Mouse (Mus musculus): Measurements from ENCODE around the gene Runx2. TPM values are rescaled to one million over a fixed set of nuclear protein-coding genes. Genes with fewer than 3 reads are reported as not detected.

The Runx2 gene
- total and polyA plus RNA-seq, 2 experiments from 2014 or later, result 0.59 to 1.8 TPM

DNA sequence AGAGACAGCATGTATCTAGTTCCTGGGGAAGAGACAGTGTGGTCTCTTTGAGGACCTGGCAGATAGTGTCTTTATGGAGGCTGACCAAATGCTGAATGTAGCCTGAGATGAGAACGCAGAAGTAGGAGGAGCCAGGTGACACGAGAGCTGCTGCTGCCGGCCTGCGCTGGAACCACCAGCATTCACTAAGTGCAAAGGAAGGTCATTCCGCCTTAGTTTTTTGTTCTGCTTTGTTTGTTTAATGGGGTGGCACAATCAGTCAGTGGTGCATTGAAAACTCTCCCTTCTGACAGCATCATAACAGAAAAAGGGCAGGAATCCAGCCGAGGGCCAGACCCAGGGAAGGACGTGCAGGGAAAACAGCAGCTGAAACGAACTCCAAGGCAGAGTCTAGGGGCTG lies 165.5 kb downstream of the Runx2 start:
- Histone ChIP-seq H3K9ac (replicated peaks; ENCODE audit: low read length, poor library complexity, severe bottlenecking) (no peak overlapping the region), H3K4me2 (ENCODE audit: low read depth, low read length, poor library complexity, severe bottlenecking) (no peak overlapping the region), H3K27ac (ENCODE audit: low read depth, low read length) (no peak overlapping the region), H3K4me3 (ENCODE audit: low read depth, low read length) (no peak overlapping the region), H3K9me3 (ENCODE audit: low read length) (no peaks in the 10 kb centered on the region), H3K4me1 (ENCODE audit: insufficient read depth, low read length) (no peaks in the 10 kb centered on the region), H3K27me3 (ENCODE audit: insufficient read depth, low read length) (no peaks in the 10 kb centered on the region), H3K36me3 (ENCODE audit: insufficient read depth, low read length) (no peaks in the 10 kb centered on the region)
- 46% methylated on average over 8 of the region's 8 CpGs for WGBS
- no peak for ATAC-seq (ENCODE audit: low FRiP score)
- no peak for TF ChIP-seq CTCF (IDR thresholded peaks at IDR 0.05)
- DNase-seq (ENCODE audit: low spot score), result no peak

DNA sequence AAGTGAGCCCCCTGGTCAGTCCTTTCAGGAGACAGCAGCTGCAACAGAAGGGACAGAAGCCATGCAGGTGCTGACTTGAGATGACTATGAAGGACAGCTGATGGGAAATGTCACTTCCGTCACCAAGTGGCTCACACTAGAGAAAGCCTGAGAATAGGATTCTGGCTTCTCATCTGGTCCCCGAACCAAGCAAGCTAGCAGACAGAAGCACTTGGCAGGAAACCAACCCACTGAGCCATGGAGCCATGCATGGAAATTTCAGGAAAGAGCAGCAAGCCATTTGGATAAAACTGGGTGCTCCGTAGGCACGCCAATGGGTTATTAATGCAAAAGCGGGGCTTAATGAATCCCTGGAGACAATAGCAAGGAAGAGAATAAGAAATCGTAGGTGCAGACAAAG lies 166.7 kb downstream of the Runx2 start:
- 68% methylated on average over 6 of the region's 6 CpGs for WGBS
- ATAC-seq (ENCODE audit: low FRiP score), result no peak

DNA sequence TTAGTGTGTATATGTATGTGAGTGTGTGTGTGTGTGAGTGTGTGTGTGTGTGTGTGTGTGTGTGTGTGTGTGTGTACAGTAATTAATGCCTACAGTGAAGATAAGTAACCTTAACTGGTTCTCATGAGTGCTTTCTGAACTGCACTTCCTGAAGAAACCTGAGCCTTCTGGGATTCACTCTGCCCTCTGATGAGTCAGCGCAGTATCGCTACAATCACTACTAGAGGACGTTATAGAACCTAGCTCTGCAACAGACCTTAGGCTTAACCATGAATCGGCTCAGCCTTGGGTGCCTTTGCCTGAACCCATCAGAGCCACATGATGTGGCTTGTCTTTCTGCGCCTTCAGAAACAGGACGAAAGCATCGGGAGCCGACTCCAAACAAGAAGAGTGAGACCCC lies 169.5 kb downstream of the Runx2 start:
- DNase-seq (ENCODE audit: low spot score), result no peak
- Histone ChIP-seq H3K9ac (replicated peaks; ENCODE audit: low read length, poor library complexity, severe bottlenecking) (no peak overlapping the region), H3K36me3 (ENCODE audit: insufficient read depth, low read length) (no peaks in the 10 kb centered on the region), H3K27me3 (ENCODE audit: insufficient read depth, low read length) (no peaks in the 10 kb centered on the region), H3K4me1 (ENCODE audit: insufficient read depth, low read length) (no peaks in the 10 kb centered on the region), H3K4me3 (ENCODE audit: low read depth, low read length) (no peak overlapping the region), H3K9me3 (ENCODE audit: low read length) (no peaks in the 10 kb centered on the region), H3K4me2 (ENCODE audit: low read depth, low read length, poor library complexity, severe bottlenecking) (no peak overlapping the region), H3K27ac (ENCODE audit: low read depth, low read length) (no peak overlapping the region)
- no peak for ATAC-seq (ENCODE audit: low FRiP score)
- WGBS, result 90% methylated on average over 8 of the region's 8 CpGs
- TF ChIP-seq CTCF (IDR thresholded peaks at IDR 0.05), result no peak

More for the DNA sequence above, 166.7 kb downstream of the Runx2 start:
- no peaks in the 10 kb centered on the region for H3K36me3 ChIP-seq (ENCODE audit: insufficient read depth, low read length)
- H3K4me3 ChIP-seq (ENCODE audit: low read depth, low read length), result no peak overlapping the region
- H3K27me3 ChIP-seq (ENCODE audit: insufficient read depth, low read length), result no peaks in the 10 kb centered on the region
- DNase-seq (ENCODE audit: low spot score), result peak; percentile 26
- H3K27ac ChIP-seq (ENCODE audit: low read depth, low read length), result no peak overlapping the region
- no peaks in the 10 kb centered on the region for H3K4me1 ChIP-seq (ENCODE audit: insufficient read depth, low read length)
- H3K9me3 ChIP-seq (ENCODE audit: low read length), result no peaks in the 10 kb centered on the region
- no peak overlapping the region for H3K9ac ChIP-seq (replicated peaks; ENCODE audit: low read length, poor library complexity, severe bottlenecking)
- TF ChIP-seq CTCF (IDR thresholded peaks at IDR 0.05), result no peak
- no peak overlapping the region for H3K4me2 ChIP-seq (ENCODE audit: low read depth, low read length, poor library complexity, severe bottlenecking)

DNA sequence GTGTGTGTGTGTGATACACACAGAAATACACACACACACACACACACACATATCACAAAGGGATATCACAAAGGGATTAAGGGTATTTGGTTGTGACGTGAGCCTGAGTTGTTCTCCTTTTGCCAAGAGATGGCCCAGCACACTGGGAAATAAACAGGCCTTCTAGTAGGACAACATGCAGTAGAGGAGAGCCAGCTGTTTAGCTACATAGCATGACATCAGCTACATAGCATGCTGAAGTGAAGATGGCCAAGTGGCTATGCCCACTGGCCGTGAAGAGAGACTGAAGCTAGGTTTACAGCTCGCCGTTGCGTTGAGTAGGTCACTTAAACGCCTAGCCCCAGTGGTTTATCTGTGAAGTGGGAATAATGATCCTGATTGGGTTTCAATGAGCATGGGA lies 171.3 kb downstream of the Runx2 start:
- TF ChIP-seq CTCF (IDR thresholded peaks at IDR 0.05), result no peak
- H3K27ac ChIP-seq (ENCODE audit: low read depth, low read length), result no peak overlapping the region
- DNase-seq (ENCODE audit: low spot score) (no peak), ATAC-seq (ENCODE audit: low FRiP score) (no peak)
- no peak overlapping the region for H3K9ac ChIP-seq (replicated peaks; ENCODE audit: low read length, poor library complexity, severe bottlenecking)
- no peaks in the 10 kb centered on the region for H3K27me3 ChIP-seq (ENCODE audit: insufficient read depth, low read length)
- 94% methylated on average over 6 of the region's 6 CpGs for WGBS
- no peaks in the 10 kb centered on the region for H3K4me1 ChIP-seq (ENCODE audit: insufficient read depth, low read length)
- H3K4me2 ChIP-seq (ENCODE audit: low read depth, low read length, poor library complexity, severe bottlenecking), result no peak overlapping the region
- H3K9me3 ChIP-seq (ENCODE audit: low read length), result no peaks in the 10 kb centered on the region
- H3K36me3 ChIP-seq (ENCODE audit: insufficient read depth, low read length), result no peaks in the 10 kb centered on the region
- H3K4me3 ChIP-seq (ENCODE audit: low read depth, low read length), result no peak overlapping the region

DNA sequence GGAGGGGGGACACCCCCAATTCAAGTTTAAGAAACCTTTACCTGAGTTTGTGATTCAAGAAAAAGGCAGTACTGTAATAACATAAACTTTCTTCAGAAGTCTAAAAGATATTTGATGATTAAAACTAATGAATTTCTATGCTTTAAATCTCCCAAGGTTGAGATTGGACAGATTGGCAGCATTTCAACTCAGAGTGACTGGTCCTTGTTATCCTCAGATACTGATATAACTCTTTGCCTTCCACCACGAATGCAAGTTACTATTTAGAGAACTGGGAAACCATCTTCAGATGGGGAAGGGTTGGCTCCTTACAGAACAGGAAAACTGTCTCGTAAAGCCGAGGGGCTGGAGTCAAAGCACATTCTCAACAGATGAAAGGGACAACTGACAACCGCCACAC lies 172.5 kb downstream of the Runx2 start:
- Histone ChIP-seq H3K9ac (replicated peaks; ENCODE audit: low read length, poor library complexity, severe bottlenecking) (no peak overlapping the region), H3K27ac (ENCODE audit: low read depth, low read length) (no peak overlapping the region), H3K27me3 (ENCODE audit: insufficient read depth, low read length) (no peaks in the 10 kb centered on the region), H3K4me3 (ENCODE audit: low read depth, low read length) (no peak overlapping the region), H3K9me3 (ENCODE audit: low read length) (no peaks in the 10 kb centered on the region), H3K4me2 (ENCODE audit: low read depth, low read length, poor library complexity, severe bottlenecking) (no peak overlapping the region), H3K36me3 (ENCODE audit: insufficient read depth, low read length) (no peaks in the 10 kb centered on the region), H3K4me1 (ENCODE audit: insufficient read depth, low read length) (no peaks in the 10 kb centered on the region)
- ATAC-seq (ENCODE audit: low FRiP score) (no peak), DNase-seq (ENCODE audit: low spot score) (no peak)
- no peak for TF ChIP-seq CTCF (IDR thresholded peaks at IDR 0.05)
- 79% methylated on average over 4 of the region's 4 CpGs for WGBS

DNA sequence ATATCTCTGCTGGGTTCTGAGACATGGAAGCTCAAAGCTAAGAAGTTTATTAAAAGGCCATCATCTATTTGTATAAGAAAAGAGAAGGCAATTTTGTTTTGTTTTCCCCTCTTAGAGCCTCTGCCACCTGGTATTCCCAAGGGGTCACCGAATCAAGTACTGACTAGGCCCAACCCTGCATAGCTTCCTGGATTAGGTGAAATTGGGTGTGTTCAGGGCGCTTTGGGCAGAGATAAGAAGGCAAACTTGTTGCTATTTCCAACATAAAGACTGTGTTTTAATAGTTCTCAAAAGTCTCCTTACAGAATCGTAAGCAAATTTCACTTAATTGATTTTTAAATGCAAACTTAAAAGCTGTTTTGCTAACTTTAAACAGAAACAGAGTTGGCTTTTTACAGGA lies 173.7 kb downstream of the Runx2 start:
- WGBS, result 90% methylated on average over 3 of the region's 3 CpGs

More for the DNA sequence above, 173.7 kb downstream of the Runx2 start:
- no peak for TF ChIP-seq CTCF (IDR thresholded peaks at IDR 0.05)
- H3K27ac ChIP-seq (ENCODE audit: low read depth, low read length), result no peak overlapping the region
- ATAC-seq (ENCODE audit: low FRiP score), result no peak
- no peak for DNase-seq (ENCODE audit: low spot score)
- H3K4me3 ChIP-seq (ENCODE audit: low read depth, low read length), result no peak overlapping the region
- no peaks in the 10 kb centered on the region for H3K4me1 ChIP-seq (ENCODE audit: insufficient read depth, low read length)
- no peak overlapping the region for H3K4me2 ChIP-seq (ENCODE audit: low read depth, low read length, poor library complexity, severe bottlenecking)
- H3K27me3 ChIP-seq (ENCODE audit: insufficient read depth, low read length), result no peaks in the 10 kb centered on the region
- no peaks in the 10 kb centered on the region for H3K9me3 ChIP-seq (ENCODE audit: low read length)
- H3K9ac ChIP-seq (replicated peaks; ENCODE audit: low read length, poor library complexity, severe bottlenecking), result no peak overlapping the region
- H3K36me3 ChIP-seq (ENCODE audit: insufficient read depth, low read length), result no peaks in the 10 kb centered on the region
